Mouse (Mus musculus): ENCODE data around the gene Ndp. TPM values are rescaled to one million over a fixed set of nuclear protein-coding genes. Genes with fewer than 3 reads are reported as not detected.

The Ndp gene
- polyA plus RNA-seq, 1 experiment from 2014 or later: 1.3 TPM

Other genes with a start within 250 kb of the Ndp start
- 32.1 and 32.5 TPM in 2 replicates for gene Maob, start 94.4 kb downstream of the Ndp start, polyA plus RNA-seq (2014; fragmentation: Nextera tagmentation; extraction: Ambion mirVana)